Comparison of ENCODE assay signal across 12 mouse cellular contexts in the genomic region with DNA sequence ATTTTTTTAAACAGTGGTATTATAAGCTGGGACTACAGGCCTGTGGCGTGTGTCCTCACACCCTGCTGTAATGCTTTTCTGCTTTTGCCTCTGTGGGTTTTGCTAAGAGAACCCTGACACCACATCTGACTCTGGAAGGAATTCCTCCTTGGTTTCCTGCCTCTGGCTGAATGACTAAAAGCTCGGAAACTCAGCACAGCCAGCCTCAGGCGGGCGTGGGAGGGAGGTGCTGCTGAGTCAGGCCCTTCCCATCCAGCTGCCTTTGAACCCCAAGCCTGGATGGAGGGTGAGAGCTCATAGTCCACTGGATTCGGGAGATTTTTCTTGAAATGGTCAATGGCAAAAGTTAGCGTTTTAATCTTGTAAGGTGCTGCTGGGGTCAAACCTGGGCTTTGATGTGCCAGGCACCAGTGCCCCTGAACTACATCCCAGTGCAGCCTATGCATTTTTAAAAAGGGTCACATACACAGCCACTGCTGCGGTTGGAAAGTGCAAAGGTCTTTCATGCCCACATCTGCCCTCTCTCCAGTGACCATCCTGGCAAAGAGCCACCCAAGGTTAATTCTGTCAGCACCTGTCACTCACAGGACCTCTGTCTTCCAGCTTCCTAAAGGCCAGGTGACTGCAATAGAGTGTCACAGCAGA. TPM values are rescaled to one million over a fixed set of nuclear protein-coding genes. Genes with fewer than 3 reads are reported as not detected.
DNase-seq lines count a peak whose midpoint lies in the region; ATAC-seq lines count a peak whose summit lies in the region.
"Had no signal": no experiment of that assay in that cellular context is flagged by ENCODE, and none has a peak within 500 bp of the region (broad histone marks: within the 10 kb centered on the region; RNA-seq: fewer than 3 reads in every experiment).

No protein-coding gene starts in this region.

- 77% methylated on average over 7 of the region's 7 CpGs for WGBS in forebrain, embryonic 10.5 days
- 70% methylated on average over 7 of the region's 7 CpGs for WGBS in forebrain, embryonic 14.5 days
- WGBS in liver, embryonic 12.5 days (ENCODE audit: insufficient replicate concordance) = 43% methylated on average over 7 of the region's 7 CpGs

- H3K27me3 ChIP-seq in forebrain, embryonic 10.5 days (ENCODE audit: poor library complexity, severe bottlenecking) = no peaks in the 10 kb centered on the region
- no peaks in the 10 kb centered on the region for H3K27me3 ChIP-seq in forebrain, embryonic 14.5 days (replicated peaks; ENCODE audit: control insufficient read depth, insufficient read depth, low read length)
- no peaks in the 10 kb centered on the region; the same call in 1 of the 2 replicates for H3K27me3 ChIP-seq in liver, embryonic 12.5 days (replicated peaks)
- H3K27me3 ChIP-seq: forebrain, embryonic 15.5 days had no signal

- peaks cover 17% of the 10 kb centered on the region for H3K36me3 ChIP-seq in forebrain, embryonic 10.5 days (replicated peaks)
- no peaks in the 10 kb centered on the region for H3K36me3 ChIP-seq in forebrain, embryonic 14.5 days (ENCODE audit: control insufficient read depth, insufficient read depth, low read length)
- H3K36me3 ChIP-seq in liver, embryonic 12.5 days = no peaks in the 10 kb centered on the region
- H3K36me3 ChIP-seq: forebrain, embryonic 15.5 days had no signal

- no peak overlapping the region for H3K9ac ChIP-seq in forebrain, embryonic 14.5 days (ENCODE audit: low read length)
- H3K9ac ChIP-seq in liver, embryonic 12.5 days = no peak overlapping the region
- H3K9ac ChIP-seq: forebrain, embryonic 15.5 days had no signal

- no peak for ATAC-seq in forebrain, embryonic 14.5 days
- ATAC-seq in liver, embryonic 12.5 days = no peak
- ATAC-seq: CD4-positive, CD25-positive, alpha-beta regulatory T cell, adult 4 months; forebrain, embryonic 15.5 days; inflammation-experienced regulatory T-cells, adult 6 months had no signal

- H3K27ac ChIP-seq in forebrain, embryonic 10.5 days = peak overlapping the region; percentile 53; the same call in 1 of the 2 replicates
- H3K27ac ChIP-seq in forebrain, embryonic 14.5 days (ENCODE audit: low read depth, low read length) = no peak overlapping the region
- H3K27ac ChIP-seq in liver, embryonic 12.5 days = no peak overlapping the region
- H3K27ac ChIP-seq: forebrain, embryonic 15.5 days had no signal

- H3K9me3 ChIP-seq in forebrain, embryonic 10.5 days = peaks cover 4% of the 10 kb centered on the region
- H3K9me3 ChIP-seq in forebrain, embryonic 14.5 days (replicated peaks; ENCODE audit: control insufficient read depth, low read length) = no peaks in the 10 kb centered on the region
- no peaks in the 10 kb centered on the region for H3K9me3 ChIP-seq in liver, embryonic 12.5 days (replicated peaks)
- H3K9me3 ChIP-seq: forebrain, embryonic 15.5 days had no signal

- no peak overlapping the region for H3K4me3 ChIP-seq in forebrain, embryonic 10.5 days
- H3K4me3 ChIP-seq in forebrain, embryonic 14.5 days (ENCODE audit: low read depth, low read length) = no peak overlapping the region
- no peak overlapping the region for H3K4me3 ChIP-seq in liver, embryonic 12.5 days
- H3K4me3 ChIP-seq: forebrain, embryonic 15.5 days had no signal

- no peak overlapping the region for H3K4me2 ChIP-seq in forebrain, embryonic 14.5 days (ENCODE audit: low read length)
- no peak overlapping the region for H3K4me2 ChIP-seq in liver, embryonic 12.5 days
- H3K4me2 ChIP-seq: forebrain, embryonic 15.5 days had no signal

- H3K4me1 ChIP-seq in forebrain, embryonic 10.5 days = peaks cover 53% of the 10 kb centered on the region
- H3K4me1 ChIP-seq in forebrain, embryonic 14.5 days (ENCODE audit: control insufficient read depth, insufficient read depth, low read length) = peaks cover 24% of the 10 kb centered on the region
- H3K4me1 ChIP-seq in liver, embryonic 12.5 days = peaks cover 18% of the 10 kb centered on the region

- no peak for DNase-seq in forebrain, embryonic 10.5 days (ENCODE audit: extremely low spot score, low spot score)
- DNase-seq in forebrain, embryonic 14.5 days (ENCODE audit: low spot score) = no peak
- peak; percentile 61 for DNase-seq in urinary bladder, postnatal 14 days (ENCODE audit: low spot score)
- no peak for DNase-seq in urinary bladder, postnatal 25 days (ENCODE audit: low spot score)
- DNase-seq in kidney, adult 8-10 months = peak; percentile 76 to 80
- no peak for DNase-seq in ovary, postnatal 10 days (ENCODE audit: low spot score)
- DNase-seq in c-Kit-positive CD71-positive TER-119-positive erythroid progenitor cells, embryonic 14.5 days (ENCODE audit: low spot score) = no peak
- DNase-seq: thymus, adult 2 months had no signal

RNA-seq across cellular contexts. Expression of a gene that starts 42.0 kb away (rescaled TPM):
- 129 and 134 TPM in 2 replicates for polyA plus RNA-seq in forebrain, embryonic 10.5 days (2016; fragmentation: Nextera tagmentation; extraction: Ambion mirVana)
- 137 and 144 TPM in 2 replicates for polyA plus RNA-seq in forebrain, embryonic 14.5 days (2014; fragmentation: Nextera tagmentation; extraction: Ambion mirVana)
- 79.7 and 81.5 TPM in 2 replicates for polyA plus RNA-seq in liver, embryonic 12.5 days (2016; fragmentation: Nextera tagmentation; extraction: Ambion mirVana)

RNA-seq across cellular contexts. Expression of a gene that starts 42.0 kb away (rescaled TPM):
- 26.3 and 28.1 TPM in 2 replicates for polyA plus RNA-seq in forebrain, embryonic 10.5 days (2016; fragmentation: Nextera tagmentation; extraction: Ambion mirVana)
- 21.6 and 23.8 TPM in 2 replicates for polyA plus RNA-seq in forebrain, embryonic 14.5 days (2014; fragmentation: Nextera tagmentation; extraction: Ambion mirVana)
- polyA plus RNA-seq in liver, embryonic 12.5 days (2016; fragmentation: Nextera tagmentation; extraction: Ambion mirVana) = 23.5 and 25.1 TPM in 2 replicates

Comparison
In these comparisons a context has a peak if more than half of its experiments do, and no peak if none do; other contexts are left out.
1. DNase-seq: peak in urinary bladder, postnatal 14 days (single experiment) and kidney, adult 8-10 months (2 of 2); none in forebrain, embryonic 10.5 days (single experiment), forebrain, embryonic 14.5 days (single experiment), urinary bladder, postnatal 25 days (single experiment), ovary, postnatal 10 days (single experiment) and c-Kit-positive CD71-positive TER-119-positive erythroid progenitor cells, embryonic 14.5 days (single experiment).